Mouse (Mus musculus): ENCODE measurements around the gene 1700001C19Rik.

DNA sequence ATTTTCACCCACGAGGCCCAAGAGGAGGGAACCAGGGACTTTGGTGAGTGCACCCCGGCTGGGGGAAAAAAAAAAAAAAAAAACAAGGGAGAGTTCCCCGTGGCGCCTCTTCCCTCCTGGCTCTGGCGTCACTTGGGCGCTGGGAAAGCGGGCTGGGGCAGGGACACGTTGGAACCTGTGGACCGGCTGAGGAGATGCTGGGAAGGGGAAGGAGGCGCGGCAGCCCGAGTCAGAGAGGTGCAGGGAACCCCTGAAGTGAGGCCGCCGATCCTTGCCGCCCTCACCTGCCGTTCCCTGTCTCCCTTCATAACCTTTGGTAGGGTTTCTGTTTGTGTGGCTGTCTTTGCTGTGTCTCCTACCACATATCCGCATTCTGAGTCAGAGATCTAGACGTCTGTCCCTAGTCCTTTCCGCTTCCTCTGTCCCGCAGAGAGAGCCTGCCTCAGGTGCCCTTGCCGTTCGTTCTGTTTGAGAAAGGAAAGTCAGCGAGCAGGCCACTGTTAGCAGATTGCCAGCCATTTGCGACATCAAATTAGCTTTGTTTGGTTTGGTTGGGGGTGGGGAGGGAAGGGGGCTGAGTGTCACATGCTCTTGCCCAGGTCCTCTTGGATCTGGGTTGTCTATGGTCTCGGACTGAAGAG is at the start of gene 1700001C19Rik:
- no peak for TF ChIP-seq CTCF (IDR thresholded peaks at IDR 0.05)
- no peak for TF ChIP-seq POLR2A (IDR thresholded peaks at IDR 0.05; ENCODE audit: insufficient read depth, low read depth, low read length)
- no peak for TF ChIP-seq EP300 (IDR thresholded peaks at IDR 0.05; ENCODE audit: insufficient read depth, low read depth, low read length)

All from heart, adult 2 months (tissue).